Mouse (Mus musculus) ES-E14 (cell line): ENCODE measurements around the gene Trip10.

Experiments
- CHD2 ChIP-seq: IDR thresholded peaks from 2 replicates; pipeline ENCODE4 v1.6.1; 2014; ENCODE audit warnings: mild to moderate bottlenecking, low read depth, low read length, inconsistent platforms
- MAFK ChIP-seq: IDR thresholded peaks from 2 replicates; pipeline ENCODE4 v1.6.1; 2014; ENCODE audit warnings: mild to moderate bottlenecking, low read depth, low read length, inconsistent platforms; ENCODE audit not compliant: insufficient read depth

GRCm38 (mm10) chr17:57305593-57305992 is 56.3 kb downstream of the Trip10 start:
- no peak for TF ChIP-seq MAFK
- TF ChIP-seq CHD2: no peak
